ENCODE assay signal across 8 mouse cellular contexts in the genomic region with DNA sequence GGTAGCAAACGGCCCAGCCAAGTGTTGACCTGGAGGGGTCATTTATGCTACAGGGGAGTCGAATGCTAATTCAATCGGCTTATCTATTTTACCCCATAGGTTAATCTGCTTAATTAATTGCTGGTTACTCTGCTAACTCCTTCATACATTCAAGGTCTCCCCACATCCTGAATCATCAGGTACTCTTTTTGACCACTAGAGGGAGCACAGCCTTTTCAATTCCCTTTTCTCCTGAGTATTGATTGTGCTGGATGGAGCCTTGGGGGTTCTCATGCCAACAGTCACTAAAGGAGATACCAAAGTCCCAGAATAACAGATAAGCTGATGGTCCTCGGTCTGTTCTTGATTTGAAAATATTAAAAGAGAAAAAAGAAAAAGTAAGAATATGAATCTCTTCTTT.
DNase-seq lines count a peak whose midpoint lies in the region; ATAC-seq lines count a peak whose summit lies in the region.

No protein-coding gene starts in this region.

- ATAC-seq in embryonic facial prominence, embryonic 14.5 days (ENCODE audit: low read depth): no peak
- no peak for ATAC-seq in erythroblast, adult 5-6 weeks (replicated peaks; ENCODE audit: low FRiP score, poor library complexity, severe bottlenecking)

- H3K9me3 ChIP-seq in embryonic facial prominence, embryonic 14.5 days (ENCODE audit: control insufficient read depth, low read length): peaks cover 3% of the 10 kb centered on the region; the same call in 1 of the 2 replicates

- H3K4me3 ChIP-seq in embryonic facial prominence, embryonic 14.5 days (ENCODE audit: low read depth, low read length): no peak overlapping the region

- no peak overlapping the region for H3K9ac ChIP-seq in embryonic facial prominence, embryonic 14.5 days (ENCODE audit: low read depth, low read length)

- no peaks in the 10 kb centered on the region for H3K27me3 ChIP-seq in embryonic facial prominence, embryonic 14.5 days (replicated peaks; ENCODE audit: control insufficient read depth, insufficient read depth, low read length)

- intact Hi-C loops in left cerebral cortex, postnatal 14 days (cut with DNase I): loop anchor here (10.0 kb wide), 1 partner anchor 86 kb away; no protein-coding TSS in a partner anchor

- H3K4me1 ChIP-seq in embryonic facial prominence, embryonic 14.5 days (ENCODE audit: control insufficient read depth, insufficient read depth, low read length): no peaks in the 10 kb centered on the region

- WGBS in embryonic facial prominence, embryonic 14.5 days: 29% methylated on average over 4 of the region's 4 CpGs

- H3K36me3 ChIP-seq in embryonic facial prominence, embryonic 14.5 days (ENCODE audit: control insufficient read depth, insufficient read depth, low read length): no peaks in the 10 kb centered on the region

- H3K27ac ChIP-seq in embryonic facial prominence, embryonic 14.5 days (replicated peaks; ENCODE audit: low read depth, low read length): no peak overlapping the region

- H3K4me2 ChIP-seq in embryonic facial prominence, embryonic 14.5 days (ENCODE audit: low read depth, low read length): no peak overlapping the region

- DNase-seq in cerebellum, adult 9-10 months: peak; percentile 11
- no peak for DNase-seq in cerebellum, adult 11 months
- peak; percentile 52 to 54 for DNase-seq in left cerebral cortex, postnatal 14 days (ENCODE audit: low spot score in 2 of 2)
- DNase-seq in left cerebral cortex, adult 8-10 months (ENCODE audit: low spot score in 2 of 2): no peak
- peak; percentile 10 for DNase-seq in MEL-GATA-1-ER (ENCODE audit: extremely low read depth, low read depth)
- peak; percentile 55 for DNase-seq in embryonic facial prominence, embryonic 14.5 days (ENCODE audit: low spot score)
- DNase-seq in retina, postnatal 1 day: peak; percentile 73

Comparison
In these comparisons a context has a peak if more than half of its experiments do, and no peak if none do; other contexts are left out.
1. DNase-seq: peak in cerebellum, adult 9-10 months (single experiment), left cerebral cortex, postnatal 14 days (2 of 2), MEL-GATA-1-ER (single experiment), embryonic facial prominence, embryonic 14.5 days (single experiment) and retina, postnatal 1 day (single experiment); none in cerebellum, adult 11 months (single experiment) and left cerebral cortex, adult 8-10 months (0 of 2).